Mouse (Mus musculus) liver, embryonic 16.5 days (tissue): ENCODE results near the gene Tor1b. TPM values are rescaled to one million over a fixed set of nuclear protein-coding genes. Genes with fewer than 3 reads are reported as not detected.

Experiments used
- ATAC-seq: fragments of 200-750 bp; cut with Nextera tagmentation; 2 replicates; pipeline ENCODE4 v1.8.0; 2017; ENCODE audit warnings: low read depth, mild to moderate bottlenecking, moderate number of reproducible peaks, moderate library complexity
- H3K27ac ChIP-seq: fragments of 300-500 bp; sonication (generic); 2 replicates; pipeline ENCODE4 v1.5.1; 2014; ENCODE audit warnings: mild to moderate bottlenecking, low read length
- H3K27me3 ChIP-seq: fragments of 300-500 bp; sonication (generic); 2 replicates; pipeline ENCODE4 v1.6.1; 2014; ENCODE audit warnings: low read depth, low read length, mixed read lengths; ENCODE audit not compliant: control insufficient read depth, insufficient read depth
- H3K36me3 ChIP-seq: fragments of 300-500 bp; sonication (generic); 2 replicates; pipeline ENCODE4 v1.6.1; 2014; ENCODE audit warnings: mild to moderate bottlenecking; ENCODE audit not compliant: control insufficient read depth, insufficient read depth
- H3K4me1 ChIP-seq: fragments of 300-500 bp; sonication (generic); 2 replicates; pipeline ENCODE4 v1.6.1; 2014; ENCODE audit warnings: low read depth, low read length, mixed read lengths; ENCODE audit not compliant: control insufficient read depth
- H3K4me2 ChIP-seq: fragments of 300-500 bp; sonication (generic); 2 replicates; pipeline ENCODE4 v1.6.1; 2014; ENCODE audit warnings: low read depth, low read length, mixed read lengths
- H3K4me3 ChIP-seq: fragments of 300-500 bp; sonication (generic); 2 replicates; pipeline ENCODE4 v1.5.1; 2014; ENCODE audit warnings: low read depth, mild to moderate bottlenecking, low read length
- H3K9ac ChIP-seq: fragments of 300-500 bp; sonication (generic); 2 replicates; pipeline ENCODE4 v1.6.1; 2014; ENCODE audit warnings: low read depth, low read length
- H3K9me3 ChIP-seq: fragments of 300-500 bp; sonication (generic); replicated peaks from 2 replicates; pipeline ENCODE4 v1.6.1; 2016; ENCODE audit warnings: low read length; ENCODE audit not compliant: control insufficient read depth
- WGBS: fragments of 180-500 bp; shearing (Covaris S2); extraction: QIAGEN DNeasy Blood & Tissue Kit; methylation state at CpG from one replicate; pipeline ENCODE4 v1.1.7; 2014; ENCODE audit not compliant: insufficient replicate concordance; 5-methylcytosine and 5-hydroxymethylcytosine counted together
- polyA plus RNA-seq: library from polyadenylated mRNA; unstranded; fragments of >200 nt; fragmentation: Nextera tagmentation; extraction: Ambion mirVana; gene quantifications from 2 replicates; pipeline ENCODE4 v1.2.1, GENCODE M21; 2015

Tor1b gene
- polyA plus RNA-seq, 1 experiment from 2014 or later, result 15.9 TPM

DNA sequence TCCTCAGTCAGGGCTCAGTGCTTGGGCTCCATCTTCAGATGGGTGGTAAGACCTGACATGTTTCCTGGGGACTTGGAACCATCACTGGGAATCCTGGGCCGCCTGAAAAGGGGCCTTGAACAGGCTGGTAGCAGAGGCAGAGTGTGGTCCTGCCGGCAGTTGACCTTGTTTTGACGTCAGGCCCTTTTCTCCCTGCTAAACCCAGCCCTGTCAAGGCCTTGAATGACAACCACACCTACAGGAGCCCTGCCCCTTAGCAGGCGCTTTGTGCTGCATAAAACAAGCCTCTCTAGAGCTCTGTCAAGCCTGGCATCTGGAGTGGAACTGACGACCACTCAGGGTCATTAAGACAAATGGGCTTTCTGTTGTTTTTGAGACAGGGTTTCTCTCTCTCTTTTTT is 7.1 kb downstream of the Tor1b start:
- Histone ChIP-seq H3K27ac (peak overlapping the region; percentile 21; the same call in 1 of the 2 replicates), H3K9ac (no peak overlapping the region), H3K4me1 (peaks cover 5% of the 10 kb centered on the region), H3K4me2 (no peak overlapping the region), H3K36me3 (peaks cover 73% of the 10 kb centered on the region), H3K9me3 (no peaks in the 10 kb centered on the region), H3K4me3 (no peak overlapping the region), H3K27me3 (no peaks in the 10 kb centered on the region)
- WGBS, result 49% methylated on average over 5 of the region's 5 CpGs
- ATAC-seq, result no peak

DNA sequence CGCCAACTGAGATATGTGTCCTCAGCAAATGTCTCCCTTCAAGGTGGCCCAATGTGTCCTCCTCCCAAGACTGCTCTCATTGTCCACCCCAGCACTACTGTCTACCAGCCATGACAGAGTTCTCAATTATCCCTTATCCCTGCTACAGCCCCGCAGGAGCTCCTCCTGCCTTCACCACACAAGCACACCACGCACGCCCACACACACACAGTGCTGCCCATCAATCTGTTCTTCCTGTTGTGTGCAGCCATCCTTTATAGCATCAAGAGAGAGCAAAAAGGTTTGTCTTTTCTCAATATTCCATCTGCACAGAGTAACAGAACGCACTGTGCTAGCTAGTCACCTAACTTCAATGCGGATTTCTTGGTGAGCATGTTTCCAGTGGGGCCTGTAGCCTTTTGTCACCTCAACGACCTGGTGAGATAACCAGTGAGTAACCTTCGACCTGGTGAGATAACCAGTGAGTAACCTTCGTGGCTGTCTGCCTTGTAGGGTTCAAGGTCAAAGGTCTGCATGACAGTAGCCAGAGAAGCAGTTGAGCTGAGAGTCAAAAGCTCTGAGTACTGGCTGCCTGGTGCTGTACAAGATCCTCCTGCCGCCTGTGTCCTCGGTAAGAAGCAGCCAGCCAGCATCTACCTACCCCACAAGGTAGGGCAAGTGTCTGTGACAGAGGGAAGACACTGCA is 10.0 kb downstream of the Tor1b start:
- Histone ChIP-seq H3K4me3 (no peak overlapping the region), H3K36me3 (peaks cover 57% of the 10 kb centered on the region), H3K9ac (no peak overlapping the region), H3K4me1 (peaks cover 17% of the 10 kb centered on the region), H3K27me3 (no peaks in the 10 kb centered on the region), H3K4me2 (no peak overlapping the region), H3K27ac (no peak overlapping the region), H3K9me3 (no peaks in the 10 kb centered on the region)
- 72% methylated on average over 11 of the region's 11 CpGs for WGBS
- ATAC-seq, result no peak

- Histone ChIP-seq H3K4me1 (peaks cover 17% of the 10 kb centered on the region), H3K27me3 (no peaks in the 10 kb centered on the region), H3K9me3 (no peaks in the 10 kb centered on the region), H3K27ac (no peak overlapping the region), H3K4me3 (no peak overlapping the region), H3K4me2 (no peak overlapping the region), H3K36me3 (peaks cover 35% of the 10 kb centered on the region), H3K9ac (no peak overlapping the region)
- ATAC-seq, result no peak
- WGBS, result 81% methylated on average over 8 of the region's 8 CpGs
These were observed 12.9 kb downstream of the Tor1b start for GRCm38 (mm10) chr2:30965627-30966026.

- Histone ChIP-seq H3K27ac (peak overlapping the region; percentile 87), H3K27me3 (no peaks in the 10 kb centered on the region), H3K4me2 (peak overlapping the region; percentile 81), H3K4me3 (peak overlapping the region; percentile 97), H3K4me1 (peaks cover 17% of the 10 kb centered on the region), H3K9me3 (no peaks in the 10 kb centered on the region), H3K36me3 (peaks cover 25% of the 10 kb centered on the region), H3K9ac (peak overlapping the region; percentile 95)
- whole genome bisulfite sequencing, result 7% methylated on average over 16 of the region's 16 CpGs
- no peak for ATAC-seq
These were observed 14.1 kb downstream of the Tor1b start for GRCm38 (mm10) chr2:30966826-30967225.

GRCm38 (mm10) chr2:30967352-30968327 is 14.9 kb downstream of the Tor1b start, which contains the start of gene Tor1a:
Gene Tor1a (minus strand): TSS chr2:30967933.
- Histone ChIP-seq H3K36me3 (peaks cover 16% of the 10 kb centered on the region), H3K27me3 (no peaks in the 10 kb centered on the region), H3K27ac (peak within 1 kb of the TSS; percentile 87), H3K9me3 (no peaks in the 10 kb centered on the region), H3K4me3 (peak within 1 kb of the TSS; percentile 97), H3K9ac (peak within 1 kb of the TSS; percentile 95), H3K4me1 (peaks cover 17% of the 10 kb centered on the region), H3K4me2 (peak within 1 kb of the TSS; percentile 81)
- peak; percentile 94 for ATAC-seq
- WGBS, result 2% methylated on average over 59 of the region's 59 CpGs

DNA sequence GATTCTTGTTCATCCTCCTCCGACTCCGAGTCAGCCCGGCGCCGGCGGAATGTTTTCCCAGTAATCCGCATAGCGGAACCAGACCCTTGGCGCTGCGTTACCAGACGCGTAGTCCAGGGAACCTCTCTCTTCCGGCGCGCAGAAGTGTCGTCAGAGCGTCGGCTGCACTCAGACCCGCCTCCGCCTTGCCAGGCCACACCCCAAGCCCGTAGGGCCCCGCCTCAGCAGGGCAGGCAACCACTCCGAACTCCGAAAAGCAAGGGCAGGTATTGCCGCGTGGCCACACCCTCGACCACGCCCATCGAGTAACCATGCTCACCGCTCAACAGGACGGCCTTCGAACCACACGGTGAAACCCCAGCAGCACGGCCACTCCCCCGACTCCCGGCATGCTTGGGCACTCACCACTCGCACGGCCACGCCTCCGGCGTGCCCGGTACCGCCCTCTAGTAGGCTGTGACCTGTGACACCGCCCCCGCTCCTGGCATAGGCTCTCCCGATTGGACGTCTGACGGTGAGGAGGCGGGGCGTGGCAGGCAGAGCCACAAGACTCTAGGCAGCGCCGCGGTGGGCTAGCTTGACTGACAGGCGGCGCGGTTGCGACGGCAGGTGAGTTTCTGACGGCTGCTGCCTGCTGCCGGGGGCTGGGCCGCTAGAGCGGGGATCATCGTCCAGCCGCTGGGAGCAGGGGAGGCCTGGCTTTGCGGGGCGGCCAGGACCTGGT is 29.2 kb downstream of the Tor1b start, which contains the start of the genes BC005624 and Usp20:
Gene BC005624, minus strand, starts transcription at position 412 of the 724 bp plus-strand sequence.
Gene Usp20, plus strand, starts transcription at position 490 of the 724 bp plus-strand sequence.
- peak within 1 kb of the TSS; percentile 97 for H3K4me2 ChIP-seq
- ATAC-seq, result peak; percentile 95
- WGBS, result under 1% methylated on average over 66 of the region's 66 CpGs
- no peaks in the 10 kb centered on the region for H3K9me3 ChIP-seq
- H3K4me1 ChIP-seq, result peaks cover 27% of the 10 kb centered on the region
- H3K27me3 ChIP-seq, result no peaks in the 10 kb centered on the region
- peak within 1 kb of the TSS; percentile 95 for H3K4me3 ChIP-seq
- peak within 1 kb of the TSS; percentile 68 for H3K27ac ChIP-seq
- peaks cover 5% of the 10 kb centered on the region; the same call in 1 of the 2 replicates for H3K36me3 ChIP-seq
- peak within 1 kb of the TSS; percentile 82 for H3K9ac ChIP-seq

DNA sequence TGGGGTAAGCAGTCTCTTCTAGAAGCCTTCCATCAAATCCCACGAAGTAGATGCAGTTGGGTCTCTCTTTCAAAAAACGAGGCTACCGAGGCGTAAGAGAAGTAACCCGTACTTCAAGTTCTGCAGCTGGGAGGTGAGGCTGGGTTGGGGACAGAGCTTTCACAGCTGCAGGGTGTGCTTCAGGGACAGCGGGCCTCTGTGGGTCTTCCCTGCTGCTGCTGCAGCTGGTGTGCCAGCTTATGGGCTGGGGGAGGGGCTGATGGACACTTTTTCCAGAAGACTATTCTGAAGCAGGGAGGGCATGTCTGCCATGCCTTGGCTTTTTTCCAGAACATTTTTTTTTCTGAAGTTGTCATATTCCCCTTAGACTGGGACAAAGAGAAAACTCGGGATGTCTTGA is 30.3 kb downstream of the Tor1b start:
- H3K4me2 ChIP-seq, result peak overlapping the region; percentile 97
- peak overlapping the region; percentile 95 for H3K4me3 ChIP-seq
- peaks cover 27% of the 10 kb centered on the region for H3K4me1 ChIP-seq
- H3K27ac ChIP-seq, result no peak overlapping the region
- 49% methylated on average over 7 of the region's 7 CpGs for WGBS
- H3K9ac ChIP-seq, result peak overlapping the region; percentile 82
- no peak for ATAC-seq
- H3K9me3 ChIP-seq, result no peaks in the 10 kb centered on the region
- peaks cover 5% of the 10 kb centered on the region; the same call in 1 of the 2 replicates for H3K36me3 ChIP-seq
- no peaks in the 10 kb centered on the region for H3K27me3 ChIP-seq

DNA sequence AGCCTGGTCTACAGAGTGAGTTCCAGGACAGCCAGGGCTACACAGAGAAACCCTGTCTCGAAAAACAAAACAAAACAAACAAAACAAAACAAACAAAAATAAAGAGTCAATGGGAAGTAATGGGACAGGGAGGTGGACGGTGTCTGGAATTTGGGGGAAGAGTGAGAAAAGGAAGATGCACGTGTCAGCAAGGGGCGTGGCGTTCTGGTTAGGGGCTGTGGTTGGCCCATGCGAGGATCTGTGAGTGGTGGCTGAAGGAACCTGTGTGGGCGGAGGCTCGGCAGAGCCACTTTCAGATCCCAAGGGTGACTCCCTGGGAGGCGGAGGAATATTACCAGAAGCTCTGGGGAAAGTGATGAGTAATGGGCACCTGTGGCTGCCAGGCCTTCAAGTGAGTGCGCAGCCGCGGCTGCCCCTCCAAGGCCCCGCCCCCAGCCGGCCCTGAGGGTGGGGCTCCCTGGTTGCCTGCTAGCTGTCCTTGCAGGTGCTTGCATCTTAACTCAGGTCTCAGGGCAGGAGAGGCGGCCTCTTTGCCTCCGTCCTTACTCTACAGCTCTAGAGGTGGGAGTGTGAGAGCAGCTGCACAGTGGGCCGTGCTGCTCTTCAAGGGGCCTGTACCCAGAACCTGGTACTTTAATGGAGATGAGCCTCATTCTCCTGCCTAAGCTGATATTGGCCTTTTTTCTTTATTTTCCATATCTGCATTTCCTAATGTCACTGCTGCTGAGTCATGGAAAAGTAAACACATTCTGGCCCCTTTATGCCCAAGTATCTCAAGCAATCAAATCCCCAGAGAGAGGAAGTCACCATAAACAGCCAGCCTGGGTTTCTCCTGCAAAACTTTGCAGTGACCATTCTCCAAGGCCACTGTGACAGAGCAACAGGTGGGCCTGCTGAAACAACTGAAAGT is 32.6 kb downstream of the Tor1b start:
- Histone ChIP-seq H3K27ac (no peak overlapping the region), H3K4me3 (peak overlapping the region; percentile 20), H3K9ac (no peak overlapping the region), H3K9me3 (no peaks in the 10 kb centered on the region), H3K4me1 (peaks cover 25% of the 10 kb centered on the region), H3K27me3 (no peaks in the 10 kb centered on the region), H3K36me3 (no peaks in the 10 kb centered on the region), H3K4me2 (peak overlapping the region; percentile 31)
- 29% methylated on average over 17 of the region's 17 CpGs for WGBS
- no peak for ATAC-seq
